Mouse (Mus musculus) myocyte (in vitro differentiated cells): ENCODE measurements around the gene Gcgr.

Experiments used
- MAX ChIP-seq: IDR thresholded peaks from one replicate; pipeline ENCODE4 v1.6.1; 2011; ENCODE audit warnings: low read depth, mild to moderate bottlenecking, control low read depth
- TCF12 ChIP-seq: IDR thresholded peaks from one replicate; pipeline ENCODE4 v1.6.1; 2011; ENCODE audit warnings: mild to moderate bottlenecking, control low read depth; ENCODE audit not compliant: poor library complexity, insufficient read depth, severe bottlenecking

- TF ChIP-seq TCF12 = no peak
- TF ChIP-seq MAX = peak; percentile 61
Measured at GRCm38 (mm10) chr11:120581490-120582267, 51.2 kb downstream of the Gcgr start, which contains the start of gene Arhgdia.
